Comparison of ENCODE assay signal across 18 mouse cellular contexts in the genomic region with DNA sequence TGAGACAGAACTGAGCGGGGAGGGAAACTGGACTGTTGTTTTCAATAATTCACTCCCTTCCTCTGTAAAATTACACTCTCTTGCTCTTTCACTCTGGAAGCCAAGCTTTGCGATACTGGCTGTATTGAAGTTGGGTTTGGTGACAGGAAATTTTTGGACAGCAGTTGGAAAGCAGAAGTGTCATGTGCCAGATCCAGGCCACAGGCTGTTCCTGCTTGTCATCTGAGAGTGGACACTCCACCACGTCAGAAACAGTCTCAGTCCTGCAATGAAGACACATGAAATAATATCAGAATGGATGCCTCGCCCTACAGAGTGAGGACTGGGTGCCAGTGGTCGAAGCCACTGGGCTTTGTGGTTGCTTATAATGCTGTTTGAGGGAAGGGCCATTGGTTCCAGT. TPM values are rescaled to one million over a fixed set of nuclear protein-coding genes. Genes with fewer than 3 reads are reported as not detected.
DNase-seq lines count a peak whose midpoint lies in the region; ATAC-seq lines count a peak whose summit lies in the region.
"Had no signal": no experiment of that assay in that cellular context is flagged by ENCODE, and none has a peak within 500 bp of the region (broad histone marks: within the 10 kb centered on the region; RNA-seq: fewer than 3 reads in every experiment).

No protein-coding gene starts in this region.

- intact Hi-C loops in heart, postnatal 25 days (cut with DNase I) = no loop called here

- peak; percentile 63 for ATAC-seq in granulocyte monocyte progenitor cell, adult 5-6 weeks (replicated peaks; ENCODE audit: poor library complexity, severe bottlenecking)
- peak; percentile 34; the same call in 1 of the 2 replicates for ATAC-seq in megakaryocyte progenitor cell, adult 5-6 weeks (replicated peaks; ENCODE audit: poor library complexity)
- ATAC-seq: forebrain, embryonic 14.5 days; forebrain, embryonic 16.5 days had no signal

- DNase-seq in heart, adult 11 months = peak; percentile 42
- no peak for DNase-seq in heart, postnatal 25 days (ENCODE audit: low spot score)
- DNase-seq in 416B (ENCODE audit: low read depth) = peak; percentile 42
- DNase-seq in adrenal gland, adult 2 months = no peak
- no peak for DNase-seq in adrenal gland, postnatal 14 days
- DNase-seq: adrenal gland, adult 8-10 months; adrenal gland, postnatal 25 days; cerebellum, adult 11 months; cerebellum, adult 2 months; cerebellum, adult 9-10 months; cerebellum, postnatal 10 days; cerebellum, postnatal 25 days; embryo, embryonic 11 days had no signal

RNA-seq across cellular contexts. Expression of a gene that starts 15.2 kb away (rescaled TPM):
- total RNA-seq in heart, postnatal 25 days (2021) = not detected
- total RNA-seq in granulocyte monocyte progenitor cell, adult 5-6 weeks (2014; fragmentation: Nextera tagmentation) = 0.60 and 4.5 TPM in 2 replicates
- 0.15 and 0.78 TPM in 2 replicates for total RNA-seq in granulocyte monocyte progenitor cell, adult 5-6 weeks (2017)
- total RNA-seq in megakaryocyte progenitor cell, adult 5-6 weeks (2015) = 2.9 and 4.3 TPM in 2 replicates
- 0.50 and 1.4 TPM in 2 replicates for total RNA-seq in megakaryocyte progenitor cell, adult 5-6 weeks (2017)
- 1 to 10 TPM; 3.2 to 4.6 TPM for total RNA-seq in adrenal gland, adult 2 months (2021)
- 0.70 and 0.88 TPM in 2 replicates for polyA plus RNA-seq in adrenal gland, adult 2 months (2012; rRNA removed)
- 6.5 and 6.9 TPM in 2 replicates for total RNA-seq in adrenal gland, postnatal 14 days (2021)
- total RNA-seq: MEL had no signal

Comparison
In these comparisons a context has a peak if more than half of its experiments do, and no peak if none do; other contexts are left out.
1. DNase-seq: peak in heart, adult 11 months (single experiment) and 416B (single experiment); none in heart, postnatal 25 days (single experiment), adrenal gland, adult 2 months (single experiment) and adrenal gland, postnatal 14 days (single experiment).